Mouse (Mus musculus) spleen, adult 2 months (tissue): ENCODE measurements around the gene Nhlh1.

Experiments used
- CTCF ChIP-seq: fragments of 200-500 bp; IDR thresholded peaks from 2 replicates; pipeline ENCODE4 v1.5.1; 2011; ENCODE audit warnings: mild to moderate bottlenecking, inconsistent platforms; ENCODE audit not compliant: insufficient read depth, insufficient read length, insufficient replicate concordance; ENCODE audit errors: extremely low read depth
- POLR2A ChIP-seq: fragments of 200-500 bp; IDR thresholded peaks from 2 replicates; pipeline ENCODE4 v1.6.1; 2011; ENCODE audit warnings: low read depth, low read length, inconsistent platforms

- TF ChIP-seq POLR2A (no peak), CTCF (no peak)
Observed at GRCm38 (mm10) chr1:172046410-172046809, 11.0 kb downstream of the Nhlh1 start.
